Mouse (Mus musculus) v-Abl transformed pro-B cells (cell line): ENCODE measurements around the gene Gm4858.
"Not testable (repeated sequence)": the region's sequence is repeated elsewhere in the genome, so short reads cannot be mapped to it uniquely, and the experiment has no call there.

Experiments
- in situ Hi-C, 2 experiments: fragments of 400-800 bp; cut with MboI; formaldehyde crosslinking; loops; one replicate each; pipeline ENCODE4 v1.15.1; 2025; ENCODE audit not compliant: unreplicated experiment in 2 of 2

Gene Gm4858

GRCm38 (mm10) chr3:93068523-93068922, at the start of gene Gm4858:
Gene Gm4858 (plus strand): TSS chr3:93068823.
- in situ Hi-C loops = not testable (repeated sequence)

- in situ Hi-C loops = no loop called here
These were observed 49.7 kb upstream of the Gm4858 start, which contains the start of gene Lce1m for GRCm38 (mm10) chr3:93018960-93019359. Gene Lce1m (minus strand): TSS chr3:93019060.

- in situ Hi-C loops = no loop called here
These were observed 47.5 kb upstream of the Gm4858 start for GRCm38 (mm10) chr3:93021171-93021570.

GRCm38 (mm10) chr3:93023411-93024184, 45.0 kb upstream of the Gm4858 start:
- in situ Hi-C loops = no loop called here

GRCm38 (mm10) chr3:93025486-93025885, 43.1 kb upstream of the Gm4858 start:
- in situ Hi-C loops = no loop called here

- in situ Hi-C loops = no loop called here
These were observed 37.2 kb upstream of the Gm4858 start for GRCm38 (mm10) chr3:93031450-93031849.

GRCm38 (mm10) chr3:93050182-93050581, 18.4 kb upstream of the Gm4858 start:
- in situ Hi-C loops = no loop called here

GRCm38 (mm10) chr3:93052826-93053474, 15.7 kb upstream of the Gm4858 start:
- in situ Hi-C loops = no loop called here

GRCm38 (mm10) chr3:93086631-93087030, 18.0 kb downstream of the Gm4858 start:
- in situ Hi-C loops = no loop called here

- in situ Hi-C loops = not testable (repeated sequence)
These were observed 25.0 kb downstream of the Gm4858 start for GRCm38 (mm10) chr3:93093581-93093980.

GRCm38 (mm10) chr3:93096447-93096846, 27.8 kb downstream of the Gm4858 start:
- in situ Hi-C loops = no loop called here

GRCm38 (mm10) chr3:93111668-93112067, 43.0 kb downstream of the Gm4858 start:
- in situ Hi-C loops = loop anchor here in 1 of 2 experiments (25.0 kb wide), 1 partner anchor 376 kb away; no protein-coding TSS in a partner anchor

GRCm38 (mm10) chr3:93114481-93114880, 45.9 kb downstream of the Gm4858 start:
- in situ Hi-C loops = loop anchor here in 1 of 2 experiments (25.0 kb wide), 1 partner anchor 373 kb away; no protein-coding TSS in a partner anchor

GRCm38 (mm10) chr3:93119101-93119500, 50.5 kb downstream of the Gm4858 start:
- in situ Hi-C loops = loop anchor here in 1 of 2 experiments (25.0 kb wide), 1 partner anchor 368 kb away; no protein-coding TSS in a partner anchor
